Mouse (Mus musculus): ENCODE measurements around the gene Gemin6. TPM values are rescaled to one million over a fixed set of nuclear protein-coding genes. Genes with fewer than 3 reads are reported as not detected.

The Gemin6 gene
- polyA plus RNA-seq, 1 experiment from 2014 or later, result 15.9 TPM

GRCm38 (mm10) chr17:80229396-80229795 is 5.2 kb downstream of the Gemin6 start:
- Histone ChIP-seq H3K27ac (ENCODE audit: low read depth, low read length) (no peak overlapping the region), H3K9me3 (ENCODE audit: control insufficient read depth) (no peaks in the 10 kb centered on the region), H3K4me3 (ENCODE audit: low read depth, low read length) (no peak overlapping the region), H3K4me1 (replicated peaks; ENCODE audit: control insufficient read depth, insufficient read depth, low read length) (0 out of 2 replicates have a peak, but pooled peaks cover 3% of the 10 kb centered on the region), H3K27me3 (replicated peaks; ENCODE audit: control insufficient read depth, insufficient read depth, low read length) (no peaks in the 10 kb centered on the region), H3K4me2 (replicated peaks; ENCODE audit: low read depth) (no peak overlapping the region), H3K9ac (ENCODE audit: low read depth, low read length) (no peak overlapping the region), H3K36me3 (ENCODE audit: control insufficient read depth, insufficient read depth) (no peaks in the 10 kb centered on the region)
- WGBS, result 69% methylated on average over 2 of the region's 2 CpGs
- no peak for ATAC-seq
- TF ChIP-seq CTCF (IDR thresholded peaks at IDR 0.05; ENCODE audit: low read depth), result no peak

DNA sequence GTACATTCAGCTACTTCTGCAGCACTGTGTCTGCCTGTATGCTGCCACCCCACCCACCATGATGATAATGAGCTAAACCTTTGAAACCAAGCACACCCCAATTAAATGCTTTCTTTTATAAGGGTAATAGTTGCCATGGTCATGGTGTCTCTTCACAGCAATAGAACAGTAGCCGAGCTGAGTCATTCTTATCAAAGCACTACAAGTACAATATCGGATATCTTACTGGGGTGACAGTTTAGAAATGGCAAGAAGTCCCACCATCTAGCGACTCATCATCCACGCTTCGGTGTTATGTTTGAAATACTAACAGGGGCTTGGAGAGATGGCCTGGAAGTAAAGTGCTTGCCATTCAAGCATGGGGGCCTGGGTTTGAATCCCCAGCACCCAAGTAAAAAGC is 9.6 kb downstream of the Gemin6 start:
- no peak for ATAC-seq
- Histone ChIP-seq H3K27ac (ENCODE audit: low read depth, low read length) (no peak overlapping the region), H3K4me3 (ENCODE audit: low read depth, low read length) (no peak overlapping the region), H3K4me2 (replicated peaks; ENCODE audit: low read depth) (no peak overlapping the region), H3K36me3 (ENCODE audit: control insufficient read depth, insufficient read depth) (peaks cover 4% of the 10 kb centered on the region; the same call in 1 of the 2 replicates), H3K27me3 (replicated peaks; ENCODE audit: control insufficient read depth, insufficient read depth, low read length) (no peaks in the 10 kb centered on the region), H3K9me3 (ENCODE audit: control insufficient read depth) (no peaks in the 10 kb centered on the region), H3K9ac (ENCODE audit: low read depth, low read length) (no peak overlapping the region), H3K4me1 (replicated peaks; ENCODE audit: control insufficient read depth, insufficient read depth, low read length) (no peaks in the 10 kb centered on the region)
- no peak for TF ChIP-seq CTCF (IDR thresholded peaks at IDR 0.05; ENCODE audit: low read depth)
- 90% methylated on average over 5 of the region's 5 CpGs for WGBS

- H3K4me3 ChIP-seq (ENCODE audit: low read depth, low read length), result no peak overlapping the region
- 80% methylated on average over 7 of the region's 7 CpGs for WGBS
- H3K27ac ChIP-seq (ENCODE audit: low read depth, low read length), result no peak overlapping the region
- no peaks in the 10 kb centered on the region for H3K4me1 ChIP-seq (replicated peaks; ENCODE audit: control insufficient read depth, insufficient read depth, low read length)
- no peaks in the 10 kb centered on the region for H3K27me3 ChIP-seq (replicated peaks; ENCODE audit: control insufficient read depth, insufficient read depth, low read length)
- no peak for TF ChIP-seq CTCF (IDR thresholded peaks at IDR 0.05; ENCODE audit: low read depth)
- no peak overlapping the region for H3K4me2 ChIP-seq (replicated peaks; ENCODE audit: low read depth)
- no peak for ATAC-seq
- no peak overlapping the region for H3K9ac ChIP-seq (ENCODE audit: low read depth, low read length)
- no peaks in the 10 kb centered on the region for H3K9me3 ChIP-seq (ENCODE audit: control insufficient read depth)
- peaks cover 6% of the 10 kb centered on the region; the same call in 1 of the 2 replicates for H3K36me3 ChIP-seq (ENCODE audit: control insufficient read depth, insufficient read depth)
Observed at GRCm38 (mm10) chr17:80234376-80234775, 10.1 kb downstream of the Gemin6 start.

DNA sequence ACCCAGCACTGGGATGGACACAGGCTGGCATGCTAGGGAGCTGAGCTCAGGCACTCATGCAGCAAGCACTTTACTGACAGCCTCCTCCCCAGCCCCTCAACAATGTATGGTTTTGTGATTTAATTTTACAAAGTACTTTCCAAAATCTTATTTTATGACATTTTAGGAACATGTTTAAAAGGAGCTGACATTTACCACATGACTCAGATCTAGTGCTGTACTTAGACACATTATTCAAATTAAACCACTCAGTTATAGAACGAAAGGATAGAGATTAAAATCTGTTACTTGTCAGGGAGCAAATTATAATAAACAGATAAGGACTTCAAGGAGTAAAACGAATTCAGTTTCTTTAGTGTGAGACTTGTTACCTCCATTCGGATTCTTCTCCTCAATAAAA is 11.2 kb downstream of the Gemin6 start:
- H3K36me3 ChIP-seq (ENCODE audit: control insufficient read depth, insufficient read depth), result peaks cover 12% of the 10 kb centered on the region
- H3K4me3 ChIP-seq (ENCODE audit: low read depth, low read length), result no peak overlapping the region
- no peaks in the 10 kb centered on the region for H3K27me3 ChIP-seq (replicated peaks; ENCODE audit: control insufficient read depth, insufficient read depth, low read length)
- H3K27ac ChIP-seq (ENCODE audit: low read depth, low read length), result no peak overlapping the region
- H3K9me3 ChIP-seq (ENCODE audit: control insufficient read depth), result no peaks in the 10 kb centered on the region
- 70% methylated on average over 3 of the region's 3 CpGs for WGBS
- no peaks in the 10 kb centered on the region for H3K4me1 ChIP-seq (replicated peaks; ENCODE audit: control insufficient read depth, insufficient read depth, low read length)
- no peak for TF ChIP-seq CTCF (IDR thresholded peaks at IDR 0.05; ENCODE audit: low read depth)
- no peak for ATAC-seq
- no peak overlapping the region for H3K4me2 ChIP-seq (replicated peaks; ENCODE audit: low read depth)
- H3K9ac ChIP-seq (ENCODE audit: low read depth, low read length), result no peak overlapping the region

DNA sequence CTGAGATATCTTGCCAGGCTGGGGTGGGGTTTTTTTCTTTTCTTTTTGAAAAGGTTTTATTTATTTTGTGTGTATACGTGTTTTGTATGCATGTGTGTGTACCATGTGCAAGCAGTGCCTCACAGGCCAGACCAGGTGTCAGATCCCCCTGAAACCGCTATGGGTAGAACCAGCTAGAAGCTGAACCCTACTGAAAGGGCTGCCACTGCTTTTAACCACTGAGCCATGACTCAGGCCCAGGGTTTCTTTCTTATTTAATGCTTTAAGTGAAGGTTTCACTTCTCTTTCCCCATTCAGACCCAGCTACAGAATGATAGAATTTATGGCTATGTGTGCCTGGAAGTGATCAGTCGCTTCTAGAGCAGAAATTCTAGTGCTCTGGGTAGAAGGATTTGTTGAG is 12.6 kb downstream of the Gemin6 start:
- WGBS, result 96% methylated on average over 3 of the region's 3 CpGs
- Histone ChIP-seq H3K36me3 (ENCODE audit: control insufficient read depth, insufficient read depth) (peaks cover 22% of the 10 kb centered on the region), H3K4me2 (replicated peaks; ENCODE audit: low read depth) (no peak overlapping the region), H3K9me3 (ENCODE audit: control insufficient read depth) (no peaks in the 10 kb centered on the region), H3K4me3 (ENCODE audit: low read depth, low read length) (no peak overlapping the region), H3K9ac (ENCODE audit: low read depth, low read length) (no peak overlapping the region), H3K27me3 (replicated peaks; ENCODE audit: control insufficient read depth, insufficient read depth, low read length) (no peaks in the 10 kb centered on the region), H3K27ac (ENCODE audit: low read depth, low read length) (no peak overlapping the region), H3K4me1 (replicated peaks; ENCODE audit: control insufficient read depth, insufficient read depth, low read length) (no peaks in the 10 kb centered on the region)
- no peak for ATAC-seq
- no peak for TF ChIP-seq CTCF (IDR thresholded peaks at IDR 0.05; ENCODE audit: low read depth)

DNA sequence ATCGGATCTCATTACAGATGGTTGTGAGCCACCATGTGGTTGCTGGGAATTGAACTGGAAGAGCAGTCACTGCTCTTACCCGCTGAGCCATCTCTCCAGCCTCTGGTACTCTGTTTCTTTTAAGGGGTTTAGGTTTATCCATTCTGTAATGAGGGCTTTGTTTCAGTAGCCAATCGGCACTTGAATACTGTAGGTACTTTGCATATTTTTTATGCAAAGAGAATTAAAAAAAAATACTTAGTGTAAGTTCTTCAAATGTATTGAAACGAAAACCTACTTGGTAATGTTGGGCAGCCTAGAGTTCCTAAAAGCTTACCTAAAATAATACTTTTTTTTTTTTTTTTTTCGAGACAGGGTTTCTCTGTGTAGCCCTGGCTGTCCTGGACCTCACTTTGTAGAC is 13.2 kb downstream of the Gemin6 start:
- Histone ChIP-seq H3K36me3 (ENCODE audit: control insufficient read depth, insufficient read depth) (peaks cover 29% of the 10 kb centered on the region), H3K4me2 (replicated peaks; ENCODE audit: low read depth) (no peak overlapping the region), H3K27me3 (replicated peaks; ENCODE audit: control insufficient read depth, insufficient read depth, low read length) (no peaks in the 10 kb centered on the region), H3K9me3 (ENCODE audit: control insufficient read depth) (no peaks in the 10 kb centered on the region), H3K4me1 (replicated peaks; ENCODE audit: control insufficient read depth, insufficient read depth, low read length) (no peaks in the 10 kb centered on the region), H3K27ac (ENCODE audit: low read depth, low read length) (no peak overlapping the region), H3K4me3 (ENCODE audit: low read depth, low read length) (no peak overlapping the region), H3K9ac (ENCODE audit: low read depth, low read length) (no peak overlapping the region)
- no peak for ATAC-seq
- no peak for TF ChIP-seq CTCF (IDR thresholded peaks at IDR 0.05; ENCODE audit: low read depth)
- WGBS, result 92% methylated on average over 5 of the region's 5 CpGs

GRCm38 (mm10) chr17:80241594-80241993 is 17.4 kb downstream of the Gemin6 start:
- H3K36me3 ChIP-seq (ENCODE audit: control insufficient read depth, insufficient read depth), result peaks cover 67% of the 10 kb centered on the region
- no peak for ATAC-seq
- H3K4me3 ChIP-seq (ENCODE audit: low read depth, low read length), result no peak overlapping the region
- H3K27ac ChIP-seq (ENCODE audit: low read depth, low read length), result no peak overlapping the region
- H3K27me3 ChIP-seq (replicated peaks; ENCODE audit: control insufficient read depth, insufficient read depth, low read length), result no peaks in the 10 kb centered on the region
- no peak for TF ChIP-seq CTCF (IDR thresholded peaks at IDR 0.05; ENCODE audit: low read depth)
- H3K4me1 ChIP-seq (replicated peaks; ENCODE audit: control insufficient read depth, insufficient read depth, low read length), result no peaks in the 10 kb centered on the region
- no peak overlapping the region for H3K4me2 ChIP-seq (replicated peaks; ENCODE audit: low read depth)
- no peak overlapping the region for H3K9ac ChIP-seq (ENCODE audit: low read depth, low read length)
- no peaks in the 10 kb centered on the region for H3K9me3 ChIP-seq (ENCODE audit: control insufficient read depth)
- 86% methylated on average over 9 of the region's 9 CpGs for WGBS
